Mouse (Mus musculus): ENCODE data around the gene Cped1.

GRCm38 (mm10) chr6:22102752-22103151 is 117.0 kb downstream of the Cped1 start:
- no peak for TF ChIP-seq CTCF (IDR thresholded peaks at IDR 0.05; ENCODE audit: extremely low read depth, insufficient read depth, low read length)
- TF ChIP-seq POLR2A (IDR thresholded peaks at IDR 0.05; ENCODE audit: extremely low read depth, insufficient read depth, low read length): no peak
